In the genomic region with DNA sequence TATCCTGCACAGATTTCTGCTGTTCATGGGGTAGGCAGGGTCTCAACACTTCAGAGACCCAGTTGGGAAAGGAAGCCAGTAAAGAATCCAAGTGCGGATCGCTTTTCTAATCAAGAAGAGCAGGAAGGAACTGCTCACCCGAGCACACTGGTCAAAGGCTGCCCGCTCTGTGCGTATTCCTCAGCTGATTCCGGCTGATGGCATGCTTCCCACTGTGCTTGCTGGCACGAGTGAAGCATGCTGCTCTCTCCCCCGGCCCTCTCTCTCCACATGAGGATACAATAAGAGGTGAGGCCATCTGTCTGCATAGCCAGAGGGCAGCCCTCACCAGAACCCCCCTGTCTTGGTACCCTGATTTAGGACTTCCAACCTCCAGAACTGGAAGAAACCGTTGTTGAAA, we compare ENCODE assay signal across 12 mouse cellular contexts. TPM values are rescaled to one million over a fixed set of nuclear protein-coding genes. Genes with fewer than 3 reads are reported as not detected.
DNase-seq lines count a peak whose midpoint lies in the region; ATAC-seq and TF ChIP-seq lines count a peak whose summit lies in the region.
"Had no signal": no experiment of that assay in that cellular context is flagged by ENCODE, and none has a peak within 500 bp of the region (broad histone marks: within the 10 kb centered on the region; RNA-seq: fewer than 3 reads in every experiment).

No protein-coding gene starts in this region.

- peak overlapping the region; percentile 78 for H3K4me2 ChIP-seq in hindbrain, embryonic 15.5 days
- H3K4me2 ChIP-seq: liver, embryonic 11.5 days had no signal

- intact Hi-C loops in heart, postnatal 10 days (cut with DNase I) = no loop called here

- WGBS in hindbrain, embryonic 15.5 days = 27% methylated on average over 9 of the region's 9 CpGs
- WGBS in small intestine, adult 2 months = 34% methylated on average over 9 of the region's 9 CpGs

- peak overlapping the region; percentile 17; the same call in 1 of the 2 replicates for H3K4me3 ChIP-seq in hindbrain, embryonic 15.5 days
- no peak overlapping the region for H3K4me3 ChIP-seq in small intestine, adult 2 months (ENCODE audit: low read depth, low read length)

- ATAC-seq in hindbrain, embryonic 15.5 days (ENCODE audit: low FRiP score, low read depth) = 0 out of 2 replicates have a peak, but pooled peaks have one; percentile 31

- no peaks in the 10 kb centered on the region for H3K36me3 ChIP-seq in hindbrain, embryonic 15.5 days
- no peaks in the 10 kb centered on the region for H3K36me3 ChIP-seq in small intestine, adult 2 months (ENCODE audit: control insufficient read depth, insufficient read depth, low read length)

- no peak for TF ChIP-seq POLR2A in small intestine, adult 2 months (IDR thresholded peaks at IDR 0.05; ENCODE audit: low read depth, low read length)

- H3K27me3 ChIP-seq in hindbrain, embryonic 15.5 days = no peaks in the 10 kb centered on the region
- no peaks in the 10 kb centered on the region for H3K27me3 ChIP-seq in small intestine, adult 2 months (ENCODE audit: control insufficient read depth, insufficient read depth, low read length)
- H3K27me3 ChIP-seq: CH12.LX had no signal

- peak overlapping the region; percentile 26; the same call in 1 of the 2 replicates for H3K27ac ChIP-seq in hindbrain, embryonic 15.5 days (replicated peaks)
- H3K27ac ChIP-seq in small intestine, adult 2 months (ENCODE audit: insufficient read depth, low read depth, low read length) = peak overlapping the region; percentile 83

- peak; percentile 38 to 54 for DNase-seq in heart, postnatal 10 days
- no peak for DNase-seq in heart, adult 8-10 months (ENCODE audit: low spot score)
- peak; percentile 61 for DNase-seq in right cerebral cortex, postnatal 4 days
- no peak for DNase-seq in right cerebral cortex, postnatal 36 days (ENCODE audit: low spot score in 2 of 2)
- no peak for DNase-seq in yolk sac, embryonic 10.5 days (ENCODE audit: low spot score)
- DNase-seq in layer of hippocampus, adult 9-11 months = no peak
- DNase-seq: adrenal gland, postnatal 36 days had no signal

- H3K4me1 ChIP-seq in hindbrain, embryonic 15.5 days (replicated peaks) = peaks cover 78% of the 10 kb centered on the region
- peaks cover 15% of the 10 kb centered on the region; the same call in 1 of the 2 replicates for H3K4me1 ChIP-seq in small intestine, adult 2 months (ENCODE audit: control insufficient read depth, insufficient read depth, insufficient read length, low read length)

- no peak overlapping the region for H3K9ac ChIP-seq in hindbrain, embryonic 15.5 days

- H3K9me3 ChIP-seq in hindbrain, embryonic 15.5 days = no peaks in the 10 kb centered on the region

- TF ChIP-seq CTCF in small intestine, adult 2 months (IDR thresholded peaks at IDR 0.05; ENCODE audit: extremely low read depth, insufficient read length, insufficient replicate concordance, low read depth, low read length) = no peak

RNA-seq across cellular contexts. Expression of a gene that starts 41.3 kb away (rescaled TPM):
- under 1 TPM in 1 of 2 experiments, not detected in 1; 0.25 TPM for total RNA-seq in heart, postnatal 10 days (2021)
- not detected for total RNA-seq in heart, adult 8-10 months (2022)
- polyA plus RNA-seq in hindbrain, embryonic 15.5 days (2015; fragmentation: Nextera tagmentation; extraction: Ambion mirVana) = 2.1 and 2.3 TPM in 2 replicates
- polyA plus RNA-seq in small intestine, adult 2 months (2012; rRNA removed) = not detected in 2 replicates
- total RNA-seq: neutrophil, adult 5-6 weeks had no signal

RNA-seq across cellular contexts. Expression of a gene that starts 59.7 kb away (rescaled TPM):
- total RNA-seq in heart, postnatal 10 days (2021) = 1 to 10 TPM; 6.5 to 7.5 TPM
- 1 to 10 TPM; 1.9 to 3.4 (median 2.3) TPM for total RNA-seq in heart, adult 8-10 months (2022)
- 1.8 and 2.6 TPM in 2 replicates for polyA plus RNA-seq in hindbrain, embryonic 15.5 days (2015; fragmentation: Nextera tagmentation; extraction: Ambion mirVana)
- not detected in 2 replicates for polyA plus RNA-seq in small intestine, adult 2 months (2012; rRNA removed)

Comparison
In these comparisons a context has a peak if more than half of its experiments do, and no peak if none do; other contexts are left out.
1. DNase-seq: peak in heart, postnatal 10 days (2 of 2) and right cerebral cortex, postnatal 4 days (single experiment); none in heart, adult 8-10 months (single experiment), right cerebral cortex, postnatal 36 days (0 of 2), yolk sac, embryonic 10.5 days (single experiment) and layer of hippocampus, adult 9-11 months (single experiment).